Mouse (Mus musculus) adrenal gland, postnatal 25 days (tissue): ENCODE measurements around the gene Clcf1. TPM values are rescaled to one million over a fixed set of nuclear protein-coding genes. Genes with fewer than 3 reads are reported as not detected.

ENCODE experiments used
- DNase-seq: peaks from one replicate; pipeline ENCODE4 v3.0.0; 2021; ENCODE audit warnings: mixed read lengths
- long read RNA-seq: library from polyadenylated mRNA; stranded (forward); transcript quantifications from one replicate; pipeline ENCODE4 v2.0.0, GENCODE M21; 2021
- total RNA-seq: library from RNA; stranded (reverse); gene quantifications from 2 replicates; pipeline ENCODE4 v1.2.3, GENCODE M21; 2021

Gene Clcf1
- 11.0 and 14.5 TPM in 2 replicates for total RNA-seq
- long read RNA-seq, partial matches to known transcripts, result 1 of 3 reads
- long read RNA-seq, other reads (novel, unspliced or antisense), result 0 of 3 reads

DNA sequence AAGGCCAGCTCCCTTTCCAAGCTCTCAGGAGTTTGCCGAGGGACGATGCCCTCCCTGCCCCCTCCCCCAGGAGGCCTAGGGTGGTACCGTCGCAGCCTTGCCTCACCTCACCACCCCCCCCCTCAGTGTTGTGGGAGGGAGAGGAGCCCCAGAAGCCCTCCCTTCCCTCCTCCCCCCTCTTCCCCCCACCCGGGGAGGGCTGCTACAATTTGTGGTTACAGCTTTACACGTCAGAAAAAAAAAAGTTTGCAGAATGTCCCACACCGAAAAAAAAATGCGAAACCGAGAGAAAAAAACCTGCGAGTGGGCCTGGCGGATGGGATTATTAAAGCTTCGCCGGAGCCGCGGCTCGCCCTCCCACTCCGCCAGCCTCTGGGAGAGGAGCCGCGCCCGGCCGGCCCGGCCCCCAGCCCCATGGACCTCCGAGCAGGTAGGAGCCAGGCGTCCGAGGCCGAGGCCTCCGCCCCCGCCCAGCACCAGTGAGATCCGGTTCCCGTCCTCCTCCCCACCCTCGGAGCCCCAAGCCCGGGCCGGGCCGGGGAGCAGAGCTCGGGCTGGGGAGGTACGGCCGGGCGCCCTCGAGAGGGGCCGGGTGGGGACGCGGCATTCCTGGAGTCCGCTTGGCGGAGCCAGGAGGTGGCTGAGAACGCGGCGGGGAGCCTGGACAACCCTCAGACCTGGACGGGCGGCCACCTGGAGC lies at the start of gene Clcf1, which contains the start of gene AC109138.7:
Gene Clcf1 (plus strand): TSS at position 168 of the 700 bp plus-strand sequence.
Gene AC109138.7 (plus strand): TSS at position 287 of the 700 bp plus-strand sequence.
- DNase-seq, result peak; percentile 69

DNA sequence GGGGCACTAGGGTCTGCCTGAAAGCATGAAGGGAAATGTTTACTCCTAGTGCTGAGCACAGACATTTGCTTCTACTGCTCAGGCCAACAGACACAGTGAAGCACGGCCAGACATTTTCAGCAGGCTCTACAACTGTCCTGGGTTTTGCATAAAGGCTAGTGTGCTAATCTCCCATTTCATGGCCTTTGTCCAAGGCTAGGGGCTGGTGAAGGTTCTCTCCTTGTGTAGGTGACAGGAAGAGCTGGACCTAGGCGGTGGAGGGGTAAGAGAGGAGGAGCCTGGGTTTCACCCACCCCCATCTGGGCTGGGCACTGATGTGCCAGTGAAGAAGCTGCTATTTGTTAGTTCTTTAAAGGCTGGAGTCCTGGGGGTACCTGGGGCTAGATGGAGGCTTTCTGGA lies 49.3 kb upstream of the Clcf1 start:
- DNase-seq, result no peak

GRCm38 (mm10) chr19:4166678-4167476 lies 47.2 kb upstream of the Clcf1 start:
- no peak for DNase-seq

DNA sequence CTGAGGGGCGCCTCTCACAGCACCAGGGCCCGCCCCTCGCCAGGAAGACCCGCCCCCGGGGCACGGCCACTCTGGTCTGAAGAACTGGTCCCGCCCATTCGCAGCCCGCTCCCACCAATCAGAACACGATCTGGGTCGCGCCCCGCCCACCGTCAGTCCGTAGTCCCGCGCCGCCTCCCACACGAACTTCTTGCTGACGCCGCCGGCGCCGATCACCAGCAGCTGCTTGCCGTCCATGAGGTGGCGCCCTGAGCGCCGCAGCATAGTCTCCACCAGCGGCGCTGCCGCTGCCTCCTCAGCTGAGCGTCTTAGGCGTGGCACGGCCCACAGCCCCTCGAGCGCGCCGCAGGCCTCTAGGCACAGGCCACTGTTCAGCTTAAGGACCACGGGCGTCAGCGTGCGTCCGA lies 44.7 kb upstream of the Clcf1 start:
- DNase-seq, result peak; percentile 99

GRCm38 (mm10) chr19:4169810-4170209 lies 44.2 kb upstream of the Clcf1 start:
- no peak for DNase-seq

DNA sequence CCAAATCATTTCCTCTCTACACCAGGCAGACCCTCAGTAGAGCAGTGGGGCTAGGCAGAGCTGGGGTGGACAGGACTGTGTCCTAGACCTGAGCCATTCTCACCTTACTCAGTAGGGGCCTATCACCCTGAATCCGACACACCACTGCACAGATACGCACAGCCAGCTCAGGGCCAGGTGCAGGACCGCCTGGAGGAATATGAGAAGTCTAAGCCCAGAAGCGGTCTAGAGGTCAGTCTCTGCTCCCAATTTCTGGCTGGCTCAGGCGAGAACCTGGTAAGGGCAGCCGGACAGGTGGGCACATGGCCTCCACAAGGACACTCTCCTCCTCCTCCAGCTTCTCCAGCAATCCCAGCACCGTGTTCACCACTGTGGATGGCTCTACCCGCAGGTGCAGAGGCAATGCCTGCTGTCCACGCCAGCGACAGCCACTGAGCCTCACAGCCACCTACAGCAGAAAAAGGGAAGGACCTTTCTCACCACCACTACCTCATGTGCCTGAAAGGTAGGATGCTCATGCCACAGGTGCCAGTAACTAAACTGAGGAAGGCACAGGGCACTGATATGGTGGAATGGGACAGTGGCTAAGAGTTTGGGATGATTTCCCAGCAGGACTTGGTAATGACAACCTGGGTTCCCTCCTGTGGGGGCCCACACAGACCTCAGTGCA lies 43.2 kb upstream of the Clcf1 start:
- DNase-seq, result no peak

- DNase-seq, result no peak
These were observed 42.4 kb upstream of the Clcf1 start for GRCm38 (mm10) chr19:4171393-4172290.

DNA sequence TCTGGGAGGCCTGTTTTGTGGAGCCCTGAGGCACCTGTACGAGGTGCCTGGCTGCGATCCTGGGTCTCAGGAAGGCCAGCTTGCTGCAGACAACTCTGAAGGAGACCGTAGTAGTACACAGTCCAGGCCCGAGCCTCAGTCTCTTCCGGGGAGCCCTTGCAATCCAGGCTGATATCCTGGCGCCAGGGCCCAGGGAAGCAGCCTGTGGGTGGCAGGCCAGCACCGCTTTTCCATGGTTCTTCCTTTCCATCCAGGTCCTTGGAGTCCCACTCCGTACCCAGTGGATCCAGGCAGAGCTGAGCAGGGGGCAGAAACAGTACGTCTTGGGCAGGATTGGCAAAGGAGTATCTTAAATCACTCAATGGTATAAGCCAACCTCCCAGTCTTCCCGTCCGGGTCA lies 41.1 kb upstream of the Clcf1 start:
- no peak for DNase-seq

GRCm38 (mm10) chr19:4175368-4175947 lies 38.6 kb upstream of the Clcf1 start, which contains the start of gene Carns1:
TSS of gene Carns1 (minus strand) at chr19:4175479.
- no peak for DNase-seq

- no peak for DNase-seq
These were observed 33.6 kb upstream of the Clcf1 start for GRCm38 (mm10) chr19:4180411-4180810.

DNA sequence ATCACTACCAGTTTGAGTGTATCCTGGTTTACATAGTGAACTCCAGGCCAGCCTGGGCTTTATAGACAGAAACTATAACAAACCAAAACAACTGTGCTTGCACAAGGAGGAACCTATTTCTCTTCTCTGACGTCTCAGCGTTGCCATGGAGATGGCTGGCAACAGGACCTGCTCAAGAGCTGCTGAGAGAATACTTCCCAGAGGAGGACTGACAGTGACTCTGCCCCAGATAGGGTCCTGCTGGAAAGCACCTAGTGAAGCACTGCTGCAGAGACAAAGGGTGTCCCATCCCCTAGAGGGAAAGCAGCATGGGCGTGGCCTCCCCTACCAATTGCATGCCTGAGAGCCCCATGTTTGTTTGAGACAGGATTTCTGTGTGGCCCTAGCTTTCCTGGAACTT lies 32.1 kb upstream of the Clcf1 start:
- DNase-seq, result peak; percentile 69

- DNase-seq, result no peak
These were observed 30.3 kb upstream of the Clcf1 start for GRCm38 (mm10) chr19:4183689-4184088.

DNA sequence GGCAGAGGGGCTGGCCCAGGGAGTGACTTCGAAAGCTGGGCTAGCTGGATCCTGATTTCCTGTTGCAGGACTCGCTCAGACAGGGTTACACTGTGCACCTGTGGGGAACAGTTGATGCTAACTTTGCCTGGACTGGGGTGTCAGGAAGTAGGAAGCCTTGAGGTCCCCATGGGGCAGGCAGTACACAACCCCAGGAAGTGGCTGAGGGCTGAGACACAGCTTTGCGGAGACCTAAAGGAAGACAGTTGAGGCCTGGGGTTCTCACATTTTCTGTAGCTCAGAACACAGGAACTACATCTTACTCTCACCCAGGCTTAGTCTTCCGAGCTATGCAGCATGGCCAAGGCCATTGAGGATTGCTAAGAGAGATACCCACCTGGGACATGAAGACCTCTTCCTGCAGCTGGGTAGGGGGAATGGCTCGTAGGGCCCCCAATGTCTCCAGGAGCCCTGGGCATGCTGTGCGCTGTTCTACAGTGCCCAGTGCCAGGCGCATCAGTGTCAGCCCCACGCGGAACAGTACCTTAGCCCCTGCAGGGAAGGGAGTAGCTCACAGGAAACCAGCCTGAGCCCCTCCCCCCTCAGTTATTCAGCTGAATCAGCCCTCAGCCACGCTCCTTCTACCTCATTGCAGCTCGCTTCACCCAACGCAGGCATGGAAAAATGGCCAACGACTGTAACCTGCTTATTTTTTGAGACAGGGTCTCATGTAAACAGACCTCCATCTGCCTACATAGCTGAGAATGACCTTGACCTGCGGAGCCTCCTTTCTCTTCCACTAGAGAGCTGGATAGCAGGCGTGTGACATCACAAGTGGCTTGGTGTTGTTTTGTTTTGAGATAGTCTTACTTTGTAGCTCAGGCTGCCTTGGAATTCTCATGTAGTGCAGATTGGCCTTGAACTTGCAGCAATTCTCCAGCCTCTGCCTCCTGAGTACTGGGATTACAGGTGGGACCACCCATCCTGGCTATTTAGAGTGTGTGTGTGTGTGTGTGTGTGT lies 28.8 kb upstream of the Clcf1 start:
- no peak for DNase-seq

DNA sequence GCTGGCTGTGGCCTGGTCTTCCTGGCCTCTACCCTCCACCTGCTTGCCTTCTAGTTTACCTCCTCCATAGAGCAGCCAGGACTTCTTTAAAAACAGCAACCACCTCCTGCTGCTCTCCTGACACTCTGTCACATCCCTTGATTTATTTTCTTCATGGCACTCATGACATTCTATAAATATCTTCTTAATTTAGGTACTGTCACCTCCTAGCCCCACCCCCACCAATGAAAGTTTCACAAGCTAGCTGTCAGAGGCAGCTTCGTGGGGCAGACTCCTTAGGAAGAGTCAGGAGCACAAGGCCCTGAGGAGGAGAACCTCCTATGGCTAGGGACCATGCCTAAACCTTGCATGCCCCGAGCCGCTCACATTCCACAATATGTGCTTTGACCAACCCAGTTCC lies 26.7 kb upstream of the Clcf1 start:
- no peak for DNase-seq

DNA sequence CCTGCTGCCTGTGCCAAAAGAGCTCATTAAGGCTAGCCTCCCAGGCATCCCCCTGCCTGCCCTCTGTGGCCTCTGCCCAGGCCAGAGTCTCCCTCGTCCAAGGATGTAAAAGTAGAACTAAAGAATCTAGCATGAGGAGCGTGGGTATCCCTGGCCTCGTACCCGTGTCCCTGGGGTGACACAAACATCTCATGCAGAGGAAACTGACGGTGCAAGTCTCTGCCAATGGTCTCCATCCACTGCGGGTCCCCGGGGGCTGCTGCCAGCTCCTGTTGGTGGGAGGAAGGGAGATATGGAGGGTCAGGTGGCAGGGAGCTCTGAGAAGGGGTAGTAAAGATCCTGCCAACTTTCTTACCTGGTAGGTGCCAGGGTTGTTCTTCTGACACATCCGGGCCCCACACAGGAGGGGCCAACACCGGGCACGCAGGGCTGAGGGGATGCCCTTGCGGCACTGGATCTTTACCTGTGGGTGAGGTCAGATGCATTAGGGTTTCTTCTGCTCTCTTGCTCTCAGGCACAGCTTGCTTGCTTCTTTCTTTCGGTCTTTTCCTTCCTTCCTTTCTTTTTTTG lies 24.9 kb upstream of the Clcf1 start:
- no peak for DNase-seq

GRCm38 (mm10) chr19:4190831-4191334 lies 23.2 kb upstream of the Clcf1 start, which contains the start of gene Tbc1d10c:
TSS of gene Tbc1d10c (minus strand) at chr19:4191284.
- DNase-seq, result no peak

DNA sequence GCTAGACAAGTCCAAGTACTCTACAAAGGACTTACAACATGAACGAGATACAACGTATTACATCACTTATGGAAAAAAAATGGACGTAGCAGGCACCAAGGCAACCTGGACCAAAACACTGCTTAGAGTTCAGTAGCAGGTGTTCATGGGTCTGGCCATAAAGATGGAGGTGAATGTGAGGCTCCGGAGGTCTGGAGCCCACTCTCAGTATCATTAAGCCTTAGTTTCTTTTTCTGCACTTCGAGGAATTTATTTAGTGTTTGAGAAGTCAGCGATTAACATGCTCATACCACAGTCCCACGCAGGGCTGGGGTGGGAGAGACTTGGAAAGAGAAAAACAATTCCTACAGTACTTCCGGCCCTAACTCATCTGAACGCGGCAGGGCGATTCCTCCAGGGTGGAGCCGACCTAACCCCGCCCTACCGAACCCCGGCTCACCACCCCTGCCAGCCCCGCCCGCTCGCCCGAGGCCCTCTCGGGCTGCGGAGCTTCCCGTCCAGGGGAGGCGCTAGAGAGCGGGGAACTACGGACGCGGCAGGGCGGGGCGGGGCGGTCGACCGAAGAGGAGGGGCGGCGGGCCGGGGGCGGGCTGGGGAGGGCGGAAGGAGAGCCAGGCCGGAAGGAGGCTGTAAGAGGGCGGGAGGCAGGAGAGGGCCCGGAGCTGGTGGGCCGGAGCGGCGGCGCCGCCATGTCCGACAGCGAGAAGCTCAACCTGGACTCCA lies 22.3 kb upstream of the Clcf1 start, which contains the start of gene Ppp1ca:
Gene Ppp1ca (plus strand): TSS at position 538 of the 723 bp plus-strand sequence.
- DNase-seq, result peak; percentile 99

DNA sequence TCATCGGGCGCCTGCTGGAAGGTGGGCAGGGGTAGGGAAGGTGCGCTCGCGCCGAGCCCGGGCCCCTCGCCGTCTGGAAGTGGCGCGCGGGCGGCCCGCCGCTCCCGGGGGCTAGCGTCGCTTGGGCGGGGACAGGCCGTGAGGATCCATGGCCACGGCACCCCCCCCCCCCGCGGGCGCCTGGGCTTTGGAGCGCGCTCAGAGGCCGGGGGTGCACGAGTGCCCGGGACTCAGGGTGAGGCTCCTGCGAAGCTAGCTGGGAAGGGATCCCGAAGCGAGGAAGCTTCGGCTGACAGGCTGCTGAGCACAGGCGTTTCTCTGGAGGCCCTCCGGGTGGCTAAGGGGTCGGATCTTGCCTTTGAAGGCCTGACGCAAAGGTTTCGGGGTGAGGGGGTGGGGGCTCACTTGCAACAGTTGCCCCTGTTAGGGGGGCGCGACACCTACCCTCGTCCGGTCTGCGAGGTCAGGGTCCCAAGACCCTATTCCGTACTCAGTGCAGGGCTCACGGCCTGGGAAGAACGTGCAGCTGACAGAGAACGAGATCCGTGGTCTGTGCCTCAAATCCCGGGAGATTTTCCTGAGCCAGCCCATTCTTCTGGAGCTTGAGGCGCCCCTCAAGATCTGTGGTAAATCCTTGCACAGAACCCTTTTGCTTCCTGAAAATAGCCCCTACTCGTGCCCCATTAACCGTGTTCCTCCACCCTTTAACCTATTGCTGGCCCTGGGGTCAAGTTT lies 21.6 kb upstream of the Clcf1 start:
- DNase-seq, result no peak
